Mouse (Mus musculus) embryo, embryonic 10 days (tissue): ENCODE results near the gene Tspyl4.
"Not testable (repeated sequence)": the region's sequence is repeated elsewhere in the genome, so short reads cannot be mapped to it uniquely, and the experiment has no call there.

ENCODE experiments used
- DNase-seq: peaks from one replicate; pipeline ENCODE4 v3.0.0-alpha.2; 2015; ENCODE audit warnings: low spot score

The Tspyl4 gene

DNA sequence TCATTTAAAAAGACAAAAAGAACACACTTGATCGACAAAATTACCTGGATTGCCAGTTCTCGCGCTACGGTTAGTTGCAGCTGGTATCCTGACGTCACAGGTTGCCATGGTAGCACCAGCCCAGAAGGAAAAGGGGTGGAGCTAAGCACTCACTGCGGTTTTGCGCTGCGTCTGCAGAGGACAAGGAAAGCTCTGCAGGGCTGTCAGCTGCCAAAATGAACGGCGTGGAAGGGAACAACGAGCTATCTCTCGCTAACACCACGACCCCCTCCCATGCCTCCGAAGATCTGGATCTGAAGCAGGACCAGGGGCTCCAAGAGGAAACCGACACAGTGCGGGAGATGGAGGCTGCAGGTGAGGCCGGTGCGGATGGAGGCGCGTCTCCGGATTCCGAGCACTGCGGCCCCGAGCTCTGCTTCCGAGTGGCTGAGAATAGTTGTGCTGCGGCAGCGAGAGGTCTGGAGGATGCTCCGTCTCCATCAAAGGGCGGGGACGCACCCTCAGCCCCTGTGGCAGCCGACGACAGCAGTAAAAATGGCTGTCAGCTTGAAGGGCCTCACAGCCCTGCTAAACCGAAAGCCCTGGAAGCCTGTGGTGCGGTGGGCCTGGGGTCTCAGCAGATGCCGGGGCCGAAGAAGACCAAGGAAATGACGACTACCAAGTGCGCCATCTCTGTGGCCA is at the start of gene Tspyl4:
TSS of gene Tspyl4 (plus strand) at position 144 of the 681 bp plus-strand sequence.
- peak; percentile 99 for DNase-seq

DNA sequence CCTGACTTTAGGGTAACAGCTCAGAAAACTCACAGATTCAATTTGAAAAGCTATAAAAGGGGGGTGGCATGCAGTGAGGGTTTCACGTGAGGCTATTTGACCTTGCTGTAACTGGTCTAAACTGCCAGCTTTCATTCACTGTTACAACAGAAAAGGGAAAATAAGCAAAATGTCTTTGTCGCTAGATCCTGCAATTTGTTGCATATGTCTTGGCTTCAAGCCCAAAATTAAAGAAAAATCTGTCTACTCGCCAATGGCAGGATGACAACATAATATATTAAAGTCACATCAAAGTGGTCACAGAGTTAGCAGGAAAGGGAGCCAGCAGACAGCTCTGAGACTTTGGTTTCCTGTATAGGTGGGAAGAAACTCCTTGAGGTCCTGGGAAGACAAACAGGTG is 49.5 kb upstream of the Tspyl4 start:
- DNase-seq = no peak

DNA sequence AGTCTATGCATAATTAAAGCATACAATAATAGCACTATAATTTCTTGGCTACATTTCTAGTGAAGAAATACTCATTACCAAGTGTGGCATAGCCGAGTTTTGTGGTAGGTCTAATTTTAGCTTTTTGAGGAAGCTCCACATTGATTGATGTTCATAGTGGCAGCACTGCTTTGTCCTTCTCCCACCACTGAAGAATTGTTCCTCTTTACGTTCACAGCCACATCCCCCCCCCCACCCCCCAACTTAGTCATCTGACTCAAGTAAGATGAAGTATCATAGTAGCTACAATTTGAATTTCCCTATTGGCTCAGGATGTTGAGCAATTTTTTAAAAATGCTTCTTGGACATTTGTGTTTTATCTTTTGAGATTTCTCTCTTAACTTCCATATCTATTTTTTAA is 47.6 kb upstream of the Tspyl4 start:
- DNase-seq = no peak

DNA sequence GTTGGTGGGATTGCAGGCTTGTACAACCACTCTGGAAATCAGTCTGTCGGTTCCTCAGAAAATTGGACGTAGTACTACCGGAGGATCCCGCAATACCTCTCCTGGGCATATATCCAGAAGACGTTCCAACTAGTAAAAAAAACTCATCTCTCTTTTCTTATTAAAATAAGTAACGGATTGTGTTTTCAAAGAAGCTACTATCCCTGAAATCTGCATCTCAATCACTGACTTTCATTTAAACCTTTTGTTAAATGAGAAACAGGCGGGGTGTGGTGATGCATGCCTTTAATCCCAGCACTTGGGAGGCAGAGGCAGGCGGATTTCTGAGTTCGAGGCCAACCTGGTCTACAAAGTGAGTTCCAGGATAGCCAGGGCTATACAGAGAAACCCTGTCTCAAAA is 44.4 kb upstream of the Tspyl4 start:
- DNase-seq = not testable (repeated sequence)

GRCm38 (mm10) chr10:34265106-34265505 is 32.1 kb upstream of the Tspyl4 start:
- DNase-seq = no peak

DNA sequence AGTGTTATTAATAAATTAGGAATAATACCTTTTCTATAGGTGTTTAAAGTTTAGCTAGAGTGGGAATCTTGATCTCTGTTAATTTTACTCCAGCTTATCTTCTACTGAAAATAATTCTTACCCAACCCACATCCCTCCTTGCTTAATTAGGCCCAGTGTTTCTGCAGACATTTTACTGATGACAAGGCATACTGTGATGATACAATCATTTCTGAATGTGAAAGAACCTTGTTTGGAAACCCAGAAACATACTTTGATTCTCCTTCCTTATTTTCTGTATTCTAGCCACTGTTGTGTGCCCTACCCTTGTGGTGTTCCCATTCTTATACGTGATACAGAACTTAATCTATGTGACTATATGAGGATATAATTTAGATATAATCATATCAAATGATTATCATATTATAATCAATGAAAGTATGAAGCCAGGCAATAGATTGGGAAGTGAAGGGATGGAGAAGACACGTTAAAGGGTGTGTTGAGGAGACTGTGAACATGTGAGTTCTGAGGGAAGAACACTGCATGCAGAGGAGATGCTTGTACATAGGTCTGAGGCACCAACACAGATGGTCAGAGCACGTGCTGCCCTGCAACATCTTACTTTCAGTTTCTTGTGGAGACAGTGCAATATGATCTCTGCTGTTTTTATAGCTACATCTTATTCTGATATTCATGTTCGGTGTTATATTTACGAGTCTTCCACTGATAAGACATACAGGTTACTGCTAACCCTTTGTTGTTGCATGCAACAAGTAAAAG is 29.8 kb upstream of the Tspyl4 start:
- no peak for DNase-seq

GRCm38 (mm10) chr10:34271681-34272080 is 25.6 kb upstream of the Tspyl4 start:
- no peak for DNase-seq

DNA sequence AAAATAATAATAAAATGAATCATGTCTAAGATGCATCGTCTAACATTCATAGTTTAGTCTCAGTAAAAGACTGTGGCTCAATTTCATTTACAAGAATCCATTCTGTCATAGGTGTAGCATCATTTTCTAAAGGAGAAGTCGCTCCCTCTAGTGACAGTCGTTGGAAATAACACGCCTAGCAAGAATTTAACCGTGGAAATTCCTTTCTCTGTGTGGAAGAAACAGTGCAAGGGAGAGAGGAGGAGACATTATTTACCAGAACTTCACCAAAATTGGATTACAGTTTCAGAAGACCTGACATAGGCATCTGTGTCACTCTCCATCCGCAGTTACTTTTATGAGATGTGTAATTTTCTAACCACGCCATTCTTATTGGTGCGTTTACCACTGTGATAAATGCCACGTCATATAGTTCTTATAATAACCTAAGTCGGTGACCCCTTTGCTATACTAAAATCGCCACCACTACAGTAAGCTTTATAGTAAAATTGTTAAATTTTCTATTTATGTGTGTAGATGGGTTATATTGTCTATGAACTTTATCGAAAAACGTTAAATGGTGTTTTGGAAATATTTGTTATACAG is 16.6 kb upstream of the Tspyl4 start:
- DNase-seq = peak; percentile 83

DNA sequence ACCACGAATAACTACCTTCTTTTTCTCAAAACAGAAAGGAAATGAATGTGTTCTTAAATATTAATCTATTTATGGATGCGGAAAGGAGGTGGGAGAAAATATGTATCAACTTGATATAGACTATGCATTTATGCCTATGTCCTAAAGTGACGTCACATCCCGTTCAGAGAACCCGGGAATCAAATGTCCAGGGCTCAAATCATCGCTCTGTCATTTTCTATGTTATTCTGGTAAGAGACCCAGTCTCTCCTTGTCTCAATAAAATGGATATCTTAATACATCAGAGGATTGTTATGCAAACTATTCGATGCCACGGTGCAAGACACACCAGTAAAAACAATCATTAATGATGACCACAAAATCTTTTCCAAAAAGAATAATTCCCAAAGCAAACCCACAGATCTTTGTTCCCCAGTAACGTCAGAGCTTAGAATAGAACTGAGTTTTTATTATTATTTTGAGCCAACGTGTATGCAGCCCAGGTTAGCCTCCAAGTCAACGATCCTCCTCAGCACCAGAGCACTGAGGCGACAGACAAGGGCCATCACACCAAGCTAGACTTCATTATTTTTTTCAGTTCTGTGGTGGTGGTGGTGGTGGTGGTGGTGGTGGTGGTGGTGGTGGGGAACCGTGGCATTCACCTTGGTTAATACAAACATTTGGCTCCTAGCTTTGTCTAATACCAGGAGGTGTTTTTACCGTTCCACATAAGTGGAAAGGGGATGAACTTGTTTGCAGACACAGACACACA is 15.9 kb upstream of the Tspyl4 start:
- DNase-seq = no peak

DNA sequence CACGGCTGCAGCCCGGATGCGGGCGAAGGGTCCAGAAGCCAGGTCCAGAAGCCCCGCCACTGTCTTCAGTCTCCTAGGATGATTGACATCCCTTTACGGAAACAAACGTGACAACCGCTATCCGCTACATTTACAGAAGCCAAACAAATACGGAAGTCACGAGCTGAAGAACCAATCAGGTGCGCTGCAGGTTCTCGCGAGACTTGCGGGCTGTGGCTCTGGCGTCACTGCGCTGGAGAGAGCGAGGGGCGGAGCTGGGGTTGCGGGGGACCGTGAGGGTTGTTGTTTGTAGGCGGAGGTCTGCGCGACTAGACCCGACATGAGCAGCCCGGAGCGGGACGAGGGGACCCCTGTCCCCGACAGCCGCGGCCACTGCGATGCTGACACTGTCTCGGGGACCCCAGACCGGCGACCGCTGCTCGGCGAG is 15.3 kb upstream of the Tspyl4 start, which contains the start of gene Tspyl1:
TSS of gene Tspyl1 (plus strand) at position 229 of the 427 bp plus-strand sequence.
- DNase-seq = peak; percentile 99

DNA sequence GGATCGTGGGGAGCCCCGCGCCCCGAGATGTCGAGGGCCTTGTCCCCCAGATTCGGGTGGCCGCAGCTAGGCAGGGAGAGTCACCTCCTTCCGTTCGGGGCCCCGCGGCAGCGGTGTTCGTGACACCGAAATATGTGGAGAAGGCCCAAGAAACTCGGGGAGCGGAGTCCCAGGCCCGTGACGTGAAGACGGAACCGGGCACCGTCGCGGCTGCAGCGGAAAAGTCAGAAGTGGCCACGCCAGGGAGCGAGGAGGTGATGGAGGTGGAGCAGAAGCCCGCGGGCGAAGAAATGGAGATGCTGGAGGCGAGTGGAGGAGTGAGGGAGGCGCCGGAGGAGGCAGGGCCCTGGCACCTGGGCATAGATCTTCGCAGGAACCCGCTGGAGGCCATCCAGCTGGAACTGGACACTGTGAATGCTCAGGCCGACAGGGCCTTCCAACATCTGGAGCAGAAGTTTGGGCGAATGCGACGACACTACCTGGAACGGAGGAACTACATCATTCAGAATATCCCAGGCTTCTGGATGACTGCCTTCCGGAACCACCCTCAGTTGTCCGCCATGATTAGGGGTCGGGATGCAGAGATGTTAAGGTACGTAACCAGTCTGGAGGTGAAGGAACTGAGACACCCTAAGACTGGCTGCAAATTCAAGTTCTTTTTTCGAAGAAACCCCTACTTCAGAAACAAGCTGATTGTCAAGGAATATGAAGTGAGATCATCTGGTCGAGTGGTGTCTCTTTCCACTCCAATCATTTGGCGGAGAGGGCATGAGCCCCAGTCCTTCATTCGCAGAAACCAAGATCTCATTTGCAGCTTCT is 14.6 kb upstream of the Tspyl4 start:
- peak; percentile 21 for DNase-seq

DNA sequence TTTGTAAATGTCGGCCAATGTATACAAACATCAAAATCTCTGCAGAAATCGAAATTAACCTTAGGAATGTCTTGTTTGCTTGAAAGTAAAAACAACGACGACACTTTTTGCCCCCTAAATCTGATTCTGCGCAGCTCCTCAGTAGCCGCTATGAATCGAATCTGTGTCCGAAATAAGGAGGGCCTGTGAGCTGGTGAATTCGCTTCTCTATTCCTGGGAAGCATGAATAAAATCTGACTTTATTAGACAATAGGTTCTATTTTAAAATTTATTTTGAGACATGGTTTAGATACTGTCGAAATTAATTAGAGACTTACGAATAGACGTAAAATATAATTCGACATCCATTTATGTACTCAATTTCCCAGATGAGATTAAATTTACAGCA is 337 bp upstream of the Tspyl4 start:
- DNase-seq = no peak

- peak; percentile 70 for DNase-seq
Measured at GRCm38 (mm10) chr10:34297980-34298753, 925 bp downstream of the Tspyl4 start.

DNA sequence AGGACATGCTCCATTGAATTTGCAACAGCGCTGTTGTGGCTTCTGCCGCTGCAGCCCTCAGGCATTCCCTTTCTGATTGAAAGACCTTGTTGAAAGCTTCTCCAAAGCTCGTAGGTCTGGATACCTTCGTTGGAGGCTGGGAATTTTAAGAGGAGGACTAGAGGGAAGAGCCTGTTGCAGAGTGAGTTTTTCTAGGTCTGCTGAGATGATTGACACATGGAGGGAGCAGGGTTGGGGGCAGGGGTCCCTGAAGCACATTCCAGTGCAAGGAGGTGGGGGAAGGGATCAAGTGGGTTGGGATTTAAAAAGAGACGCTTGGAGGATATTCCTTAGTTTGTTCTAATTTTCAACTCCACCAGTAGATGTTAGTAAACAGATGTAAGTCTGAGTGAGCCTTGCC is 3.1 kb downstream of the Tspyl4 start:
- DNase-seq = peak; percentile 51

DNA sequence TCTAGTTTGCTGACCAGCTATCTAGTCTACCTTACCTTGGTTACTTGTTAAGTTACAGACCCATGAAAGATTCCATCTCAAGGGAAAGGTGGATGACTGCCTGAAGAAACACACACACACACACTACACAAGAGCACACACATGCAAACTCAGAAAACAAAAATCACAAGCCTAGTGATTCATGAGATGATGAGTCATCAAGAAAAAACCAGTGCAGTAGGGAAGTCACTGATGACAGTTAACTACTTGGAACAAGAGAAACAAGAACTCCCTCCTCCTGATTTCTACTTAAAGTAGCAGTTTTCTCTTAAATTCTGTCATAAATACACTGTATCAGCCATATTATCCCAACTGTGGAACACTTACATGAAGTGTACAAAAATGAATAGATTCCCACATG is 9.8 kb downstream of the Tspyl4 start:
- DNase-seq = no peak

GRCm38 (mm10) chr10:34309915-34310685 is 12.9 kb downstream of the Tspyl4 start:
- DNase-seq = no peak

GRCm38 (mm10) chr10:34312536-34312935 is 15.3 kb downstream of the Tspyl4 start:
- DNase-seq = no peak

GRCm38 (mm10) chr10:34316571-34317216 is 19.5 kb downstream of the Tspyl4 start:
- DNase-seq = peak; percentile 94

GRCm38 (mm10) chr10:34317217-34317606 is 20.0 kb downstream of the Tspyl4 start:
- no peak for DNase-seq
